Mouse (Mus musculus) C2C12 (cell line): ENCODE data around the gene Gfy. TPM values are rescaled to one million over a fixed set of nuclear protein-coding genes. Genes with fewer than 3 reads are reported as not detected.
"Not testable (repeated sequence)": the region's sequence is repeated elsewhere in the genome, so short reads cannot be mapped to it uniquely, and the experiment has no call there.

ENCODE experiments used
- H3K27me3 ChIP-seq: one replicate; pipeline ENCODE4 v1.6.1; 2011; ENCODE audit not compliant: control insufficient read depth, insufficient read depth, insufficient read length
- H3K36me3 ChIP-seq: one replicate; pipeline ENCODE4 v1.6.1; 2011; ENCODE audit not compliant: control insufficient read depth, insufficient read depth
- H3K4me3 ChIP-seq: one replicate; pipeline ENCODE4 v1.5.1; 2011; ENCODE audit warnings: mild to moderate bottlenecking, control low read depth; ENCODE audit not compliant: poor library complexity, insufficient read depth, severe bottlenecking
- H3K79me2 ChIP-seq: one replicate; pipeline ENCODE4 v1.6.1; 2011; ENCODE audit not compliant: control insufficient read depth, insufficient read depth
- H3K79me3 ChIP-seq: one replicate; pipeline ENCODE4 v1.6.1; 2011; ENCODE audit warnings: low read depth, control low read depth
- H3ac ChIP-seq: one replicate; pipeline ENCODE3; 2011; ENCODE audit warnings: low read depth; ENCODE audit not compliant: control insufficient read depth, insufficient read length
- CEBPB ChIP-seq: IDR thresholded peaks from one replicate; pipeline ENCODE4 v1.6.1; 2011; ENCODE audit warnings: low read depth, mild to moderate bottlenecking, control low read depth, moderate library complexity
- CTCF ChIP-seq: IDR thresholded peaks from one replicate; pipeline ENCODE4 v1.5.1; 2011; ENCODE audit not compliant: control insufficient read depth, insufficient read depth, insufficient read length
- FOSL1 ChIP-seq: IDR thresholded peaks from one replicate; pipeline ENCODE4 v1.8.0; 2011; ENCODE audit warnings: mild to moderate bottlenecking, low read length; ENCODE audit not compliant: poor library complexity, insufficient read depth, severe bottlenecking
- MAX ChIP-seq: IDR thresholded peaks from one replicate; pipeline ENCODE4 v1.6.1; 2011; ENCODE audit warnings: mild to moderate bottlenecking, control low read depth
- MYOD1 ChIP-seq: IDR thresholded peaks from one replicate; pipeline ENCODE4 v1.6.1; 2011; ENCODE audit warnings: low read depth; ENCODE audit not compliant: control insufficient read depth, insufficient read length
- MYOG ChIP-seq: IDR thresholded peaks from one replicate; pipeline ENCODE4 v1.6.1; 2011; ENCODE audit not compliant: control insufficient read depth, insufficient read length; ENCODE audit errors: extremely low read depth
- USF1 ChIP-seq: IDR thresholded peaks from one replicate; pipeline ENCODE4 v1.6.1; 2011; ENCODE audit warnings: low read depth, mild to moderate bottlenecking, control low read depth, moderate library complexity
- polyA plus RNA-seq: library from polyadenylated mRNA; unstranded; fragments of >200 nt; fragmentation: generic; extraction: Trizol; gene quantifications from one replicate; pipeline ENCODE4 v1.2.1, GENCODE M21; 2012; ENCODE audit warnings: missing spikeins

Gfy gene
- polyA plus RNA-seq, 1 experiment = not detected

- TF ChIP-seq CTCF = no peak
- TF ChIP-seq MYOD1 = no peak
- no peak for TF ChIP-seq USF1
- no peak for TF ChIP-seq CEBPB
- TF ChIP-seq MYOG = no peak
- no peak for TF ChIP-seq MAX
- TF ChIP-seq FOSL1 = no peak
- H3K4me3 ChIP-seq = no peak overlapping the region
Measured at GRCm38 (mm10) chr7:45175398-45175797, 4.0 kb downstream of the Gfy start.

GRCm38 (mm10) chr7:45174567-45175280 lies 4.6 kb downstream of the Gfy start:
- H3K79me3 ChIP-seq = no peaks in the 10 kb centered on the region
- H3K4me3 ChIP-seq = no peak overlapping the region
- peaks cover 51% of the 10 kb centered on the region for H3K27me3 ChIP-seq

More at GRCm38 (mm10) chr7:45175398-45175797, 4.0 kb downstream of the Gfy start:
- Histone ChIP-seq H3K79me2 (no peaks in the 10 kb centered on the region), H3K36me3 (no peaks in the 10 kb centered on the region), H3ac (no peak overlapping the region), H3K79me3 (no peaks in the 10 kb centered on the region), H3K27me3 (peaks cover 54% of the 10 kb centered on the region)

GRCm38 (mm10) chr7:45173772-45174171 lies 5.6 kb downstream of the Gfy start:
- peaks cover 50% of the 10 kb centered on the region for H3K27me3 ChIP-seq
- not testable (repeated sequence) for H3ac ChIP-seq, H3K36me3 ChIP-seq, H3K4me3 ChIP-seq, H3K79me3 ChIP-seq, H3K79me2 ChIP-seq

More at GRCm38 (mm10) chr7:45174567-45175280, 4.6 kb downstream of the Gfy start:
- H3ac ChIP-seq = no peak overlapping the region
- no peaks in the 10 kb centered on the region for H3K36me3 ChIP-seq
- TF ChIP-seq CEBPB = no peak
- TF ChIP-seq MYOD1 = no peak
- TF ChIP-seq MYOG = no peak
- no peak for TF ChIP-seq FOSL1
- no peak for TF ChIP-seq MAX
- no peak for TF ChIP-seq CTCF
- no peak for TF ChIP-seq USF1
- H3K79me2 ChIP-seq = no peaks in the 10 kb centered on the region

GRCm38 (mm10) chr7:45172974-45173373 lies 6.4 kb downstream of the Gfy start:
- Histone ChIP-seq H3ac (no peak overlapping the region), H3K79me3 (no peaks in the 10 kb centered on the region), H3K4me3 (no peak overlapping the region), H3K36me3 (no peaks in the 10 kb centered on the region), H3K79me2 (no peaks in the 10 kb centered on the region), H3K27me3 (peaks cover 55% of the 10 kb centered on the region)
- TF ChIP-seq MAX = no peak
- TF ChIP-seq CEBPB = no peak
- no peak for TF ChIP-seq MYOD1
- no peak for TF ChIP-seq FOSL1
- TF ChIP-seq USF1 = no peak
- no peak for TF ChIP-seq MYOG
- TF ChIP-seq CTCF = no peak

- Histone ChIP-seq H3K79me2 (no peaks in the 10 kb centered on the region), H3K27me3 (peaks cover 47% of the 10 kb centered on the region), H3K36me3 (no peaks in the 10 kb centered on the region), H3K79me3 (no peaks in the 10 kb centered on the region), H3K4me3 (no peak overlapping the region), H3ac (no peak overlapping the region)
- TF ChIP-seq MYOD1 (no peak), USF1 (no peak)
Measured at GRCm38 (mm10) chr7:45169495-45169894, 9.9 kb downstream of the Gfy start.

- Histone ChIP-seq H3ac (no peak overlapping the region), H3K79me2 (no peaks in the 10 kb centered on the region), H3K36me3 (no peaks in the 10 kb centered on the region), H3K79me3 (no peaks in the 10 kb centered on the region), H3K4me3 (no peak overlapping the region), H3K27me3 (peaks cover 53% of the 10 kb centered on the region)
- TF ChIP-seq FOSL1 (no peak), USF1 (no peak), MYOD1 (no peak), MYOG (no peak), CEBPB (no peak), MAX (no peak), CTCF (no peak)
Measured at GRCm38 (mm10) chr7:45168656-45169055, 10.7 kb downstream of the Gfy start.
